Mouse (Mus musculus): ENCODE data around the gene Gcm1.

Gcm1 gene

GRCm38 (mm10) chr9:78100956-78101355, 49.2 kb downstream of the Gcm1 start:
- in situ Hi-C loops (cut with MboI): loop anchor here (10.0 kb wide), 1 partner anchor 94 kb away; no protein-coding TSS in a partner anchor

GRCm38 (mm10) chr9:78101431-78101830, 49.7 kb downstream of the Gcm1 start:
- in situ Hi-C loops (cut with MboI): loop anchor here (10.0 kb wide), 1 partner anchor 93 kb away; no protein-coding TSS in a partner anchor

- in situ Hi-C loops (cut with MboI): loop anchor here (10.0 kb wide), 1 partner anchor 91 kb away; no protein-coding TSS in a partner anchor
Measured at GRCm38 (mm10) chr9:78103965-78104560, 52.3 kb downstream of the Gcm1 start.

GRCm38 (mm10) chr9:78104973-78105372, 53.2 kb downstream of the Gcm1 start:
- in situ Hi-C loops (cut with MboI): loop anchor here (10.0 kb wide), 1 partner anchor 90 kb away; no protein-coding TSS in a partner anchor

GRCm38 (mm10) chr9:78105501-78105932, 53.8 kb downstream of the Gcm1 start:
- in situ Hi-C loops (cut with MboI): loop anchor here (10.0 kb wide), 1 partner anchor 89 kb away; no protein-coding TSS in a partner anchor

- in situ Hi-C loops (cut with MboI): loop anchor here (10.0 kb wide), 1 partner anchor 88 kb away; no protein-coding TSS in a partner anchor
Measured at GRCm38 (mm10) chr9:78106821-78107220, 55.1 kb downstream of the Gcm1 start.

GRCm38 (mm10) chr9:78107582-78107911, 55.8 kb downstream of the Gcm1 start:
- in situ Hi-C loops (cut with MboI): loop anchor here (10.0 kb wide), 1 partner anchor 87 kb away; no protein-coding TSS in a partner anchor

- in situ Hi-C loops (cut with MboI): loop anchor here (10.0 kb wide), 1 partner anchor 87 kb away; no protein-coding TSS in a partner anchor
Measured at GRCm38 (mm10) chr9:78107912-78108795, 56.4 kb downstream of the Gcm1 start.

GRCm38 (mm10) chr9:78108796-78109239, 57.1 kb downstream of the Gcm1 start, which contains the start of the genes Fbxo9 and Ick:
TSS of gene Fbxo9 (minus strand) at chr9:78109065.
TSS of gene Ick (plus strand) at chr9:78109192.
- in situ Hi-C loops (cut with MboI): loop anchor here (10.0 kb wide), 1 partner anchor 86 kb away; no protein-coding TSS in a partner anchor

GRCm38 (mm10) chr9:78109656-78110055, 57.9 kb downstream of the Gcm1 start:
- in situ Hi-C loops (cut with MboI): loop anchor here (10.0 kb wide), 1 partner anchor 85 kb away; no protein-coding TSS in a partner anchor

- in situ Hi-C loops (cut with MboI): no loop called here
Measured at GRCm38 (mm10) chr9:78111456-78111855, 59.7 kb downstream of the Gcm1 start.

GRCm38 (mm10) chr9:78112770-78113537, 61.2 kb downstream of the Gcm1 start:
- in situ Hi-C loops (cut with MboI): no loop called here

- in situ Hi-C loops (cut with MboI): no loop called here
Measured at GRCm38 (mm10) chr9:78113538-78113885, 61.8 kb downstream of the Gcm1 start.

All from mature B cell (primary cell).